Mouse (Mus musculus): Measurements from ENCODE around the gene Tnks1bp1. TPM values are rescaled to one million over a fixed set of nuclear protein-coding genes. Genes with fewer than 3 reads are reported as not detected.

Tnks1bp1 gene
- total and polyA plus RNA-seq, 3 experiments = 1.5 to 7.5 (median 3.9) TPM

GRCm38 (mm10) chr2:85036507-85037046, 11.2 kb upstream of the Tnks1bp1 start:
- H3K4me2 ChIP-seq (ENCODE audit: insufficient read depth, low read depth, poor library complexity, severe bottlenecking) = peak overlapping the region; percentile 90
- H3K9ac ChIP-seq (ENCODE audit: insufficient read depth, low read depth) = peak overlapping the region; percentile 81
- no peaks in the 10 kb centered on the region for H3K9me3 ChIP-seq (replicated peaks; ENCODE audit: low read length)
- H3K27ac ChIP-seq (ENCODE audit: insufficient read depth, low read depth) = no peak overlapping the region
- dilution Hi-C loops (cut with MboI; ENCODE audit: extremely low pct_ligation_motif_present, extremely low pct_unique_long_range_greater_than_20kb, low sequenced_read_pairs) (no loop called here), in situ Hi-C loops (cut with MboI; ENCODE audit: low pct_ligation_motif_present, low pct_unique_long_range_greater_than_20kb, low sequenced_read_pairs) (no loop called here)
- H3K79me2 ChIP-seq (replicated peaks; ENCODE audit: control insufficient read depth, extremely low read depth, insufficient read depth, poor library complexity, severe bottlenecking) = peaks cover 32% of the 10 kb centered on the region
- peaks cover 24 to 34% of the 10 kb centered on the region in 2 experiments for H3K36me3 ChIP-seq (replicated peaks in 1 of 2; ENCODE audit: control insufficient read depth in 1 of 2, insufficient read depth in 1 of 2, low read length in 1 of 2)
- no peaks in the 10 kb centered on the region for H3K27me3 ChIP-seq (replicated peaks)
- H3K4me1 ChIP-seq (ENCODE audit: control insufficient read depth in 1 of 2, insufficient read depth in 2 of 2) = peaks cover 12 to 61% of the 10 kb centered on the region in 2 experiments
- peak overlapping the region; percentile 77 to 93 (median 89) for H3K4me3 ChIP-seq (replicated peaks in 1 of 3; ENCODE audit: low read depth in 2 of 3, low read length in 2 of 3, poor library complexity in 1 of 3)
- TF ChIP-seq MAFK (IDR thresholded peaks at IDR 0.05; ENCODE audit: insufficient replicate concordance, low read length) (no peak), ETS1 (conservative IDR thresholded peaks at IDR 0.05; ENCODE audit: low read depth, low read length) (no peak), JUND (conservative IDR thresholded peaks at IDR 0.05; ENCODE audit: low read depth, low read length) (no peak), TCF12 (IDR thresholded peaks at IDR 0.05; ENCODE audit: low read depth, low read length) (no peak), IRF4 (IDR thresholded peaks at IDR 0.05; ENCODE audit: low read depth, low read length) (no peak), MXI1 (IDR thresholded peaks at IDR 0.05; ENCODE audit: low read depth, low read length) (no peak), NRF1 (IDR thresholded peaks at IDR 0.05; ENCODE audit: low read depth, low read length) (no peak), POLR2AphosphoS2 (IDR thresholded peaks at IDR 0.05; ENCODE audit: low read depth, low read length) (no peak), CHD1 (IDR thresholded peaks at IDR 0.05; ENCODE audit: low read depth, low read length) (no peak)
- DNase-seq (ENCODE audit: extremely low read depth) = no peak

GRCm38 (mm10) chr2:85037047-85038026, 10.5 kb upstream of the Tnks1bp1 start, which contains the start of the genes Ssrp1 and P2rx3:
TSS of gene Ssrp1 (plus strand) at chr2:85037234.
TSS of gene P2rx3 (minus strand) at chr2:85037462.
- peak; percentile 92 for DNase-seq (ENCODE audit: extremely low read depth)
- Histone ChIP-seq H3K79me2 (replicated peaks; ENCODE audit: control insufficient read depth, extremely low read depth, insufficient read depth, poor library complexity, severe bottlenecking) (peaks cover 32% of the 10 kb centered on the region), H3K9ac (ENCODE audit: insufficient read depth, low read depth) (peak within 1 kb of the TSS; percentile 81), H3K27ac (ENCODE audit: insufficient read depth, low read depth) (peak within 1 kb of the TSS; percentile 24), H3K4me1 (ENCODE audit: control insufficient read depth in 1 of 2, insufficient read depth in 2 of 2) (peaks cover 12 to 63% of the 10 kb centered on the region in 2 experiments), H3K4me2 (ENCODE audit: insufficient read depth, low read depth, poor library complexity, severe bottlenecking) (peak within 1 kb of the TSS; percentile 90), H3K4me3 (replicated peaks in 1 of 3; ENCODE audit: low read depth in 2 of 3, low read length in 2 of 3, poor library complexity in 1 of 3) (peak within 1 kb of the TSS; percentile 77 to 93 (median 89)), H3K9me3 (replicated peaks; ENCODE audit: low read length) (no peaks in the 10 kb centered on the region), H3K27me3 (replicated peaks) (no peaks in the 10 kb centered on the region), H3K36me3 (replicated peaks in 1 of 2; ENCODE audit: control insufficient read depth in 1 of 2, insufficient read depth in 1 of 2, low read length in 1 of 2) (peaks cover 29 to 37% of the 10 kb centered on the region in 2 experiments)
- in situ Hi-C loops (cut with MboI; ENCODE audit: low pct_ligation_motif_present, low pct_unique_long_range_greater_than_20kb, low sequenced_read_pairs) = no loop called here
- dilution Hi-C loops (cut with MboI; ENCODE audit: extremely low pct_ligation_motif_present, extremely low pct_unique_long_range_greater_than_20kb, low sequenced_read_pairs) = no loop called here
- TF ChIP-seq MAZ (IDR thresholded peaks at IDR 0.05; ENCODE audit: low read depth, low read length) = no peak
- peak; percentile 93 for TF ChIP-seq KAT2A (IDR thresholded peaks at IDR 0.05; ENCODE audit: insufficient replicate concordance, low read length)
- TF ChIP-seq HCFC1 (IDR thresholded peaks at IDR 0.05; ENCODE audit: low read depth, low read length) = peak; percentile 89
- peak; percentile 60; the same call in 1 of the 2 replicates for TF ChIP-seq POLR2AphosphoS2 (IDR thresholded peaks at IDR 0.05; ENCODE audit: low read depth, low read length)
- TF ChIP-seq SIN3A (IDR thresholded peaks at IDR 0.05; ENCODE audit: low read length) = peak; percentile 87
- peak; percentile 38; the same call in 1 of the 2 replicates for TF ChIP-seq ETS1 (conservative IDR thresholded peaks at IDR 0.05; ENCODE audit: low read depth, low read length)
- TF ChIP-seq NELFE (IDR thresholded peaks at IDR 0.05; ENCODE audit: low read depth, low read length) = peak; percentile 93
- no peak for TF ChIP-seq RCOR1 (conservative IDR thresholded peaks at IDR 0.05; ENCODE audit: low read depth, low read length)
- no peak for TF ChIP-seq USF1 (IDR thresholded peaks at IDR 0.05; ENCODE audit: low read depth, low read length)
- peak; percentile 70 for TF ChIP-seq IRF4 (IDR thresholded peaks at IDR 0.05; ENCODE audit: low read depth, low read length)
- no peak for TF ChIP-seq PAX5 (IDR thresholded peaks at IDR 0.05; ENCODE audit: low read length)
- TF ChIP-seq RAD21 (IDR thresholded peaks at IDR 0.05; ENCODE audit: low read depth, low read length) = no peak
- TF ChIP-seq MAFK (IDR thresholded peaks at IDR 0.05; ENCODE audit: insufficient replicate concordance, low read length) = no peak
- no peak for TF ChIP-seq JUND (conservative IDR thresholded peaks at IDR 0.05; ENCODE audit: low read depth, low read length)
- TF ChIP-seq CHD2 (IDR thresholded peaks at IDR 0.05; ENCODE audit: low read length) = peak; percentile 71; the same call in 1 of the 2 replicates
- TF ChIP-seq GABPA (IDR thresholded peaks at IDR 0.05; ENCODE audit: insufficient replicate concordance, low read depth, low read length) = peak; percentile 77; the same call in 1 of the 2 replicates
- TF ChIP-seq MYC (IDR thresholded peaks at IDR 0.05; ENCODE audit: low read depth, low read length) = peak; percentile 93
- TF ChIP-seq MEF2A (IDR thresholded peaks at IDR 0.05; ENCODE audit: borderline replicate concordance, low read depth, low read length) = peak; percentile 66; the same call in 1 of the 2 replicates
- no peak for TF ChIP-seq JUN (IDR thresholded peaks at IDR 0.05; ENCODE audit: insufficient read depth, low read depth, low read length)
- peak; percentile 93 for TF ChIP-seq TBP (conservative IDR thresholded peaks at IDR 0.05; ENCODE audit: low read depth, low read length)
- peak; percentile 85 for TF ChIP-seq ELF1 (IDR thresholded peaks at IDR 0.05; ENCODE audit: low read depth, low read length)
- peak; percentile 74 for TF ChIP-seq CHD1 (IDR thresholded peaks at IDR 0.05; ENCODE audit: low read depth, low read length)
- peak; percentile 92; the same call in 1 of the 2 replicates for TF ChIP-seq E2F4 (IDR thresholded peaks at IDR 0.05; ENCODE audit: insufficient replicate concordance, low read depth, low read length)
